Mouse (Mus musculus) heart, embryonic 16.5 days (tissue): Measurements from ENCODE around the gene Cnn3. TPM values are rescaled to one million over a fixed set of nuclear protein-coding genes. Genes with fewer than 3 reads are reported as not detected.

Experiments
- ATAC-seq: fragments of 200-750 bp; cut with Nextera tagmentation; replicated peaks from 2 replicates; pipeline ENCODE4 v1.8.0; 2017; ENCODE audit warnings: moderate number of reproducible peaks; ENCODE audit not compliant: insufficient read depth, low FRiP score; ENCODE audit errors: extremely low read depth
- H3K27ac ChIP-seq: fragments of 300-500 bp; sonication (generic); 2 replicates; pipeline ENCODE4 v1.5.1; 2014; ENCODE audit warnings: mild to moderate bottlenecking, low read length, control low read depth, moderate library complexity
- H3K27me3 ChIP-seq: fragments of 300-500 bp; sonication (generic); 2 replicates; pipeline ENCODE4 v1.6.1; 2014; ENCODE audit warnings: low read length, mixed read lengths; ENCODE audit not compliant: control insufficient read depth, insufficient read depth
- H3K36me3 ChIP-seq: fragments of 300-500 bp; sonication (generic); 2 replicates; pipeline ENCODE4 v1.6.1; 2014; ENCODE audit not compliant: control insufficient read depth, insufficient read depth
- H3K4me1 ChIP-seq: fragments of 300-500 bp; sonication (generic); 2 replicates; pipeline ENCODE4 v1.6.1; 2014; ENCODE audit warnings: low read length, mixed read lengths; ENCODE audit not compliant: control insufficient read depth, insufficient read depth
- H3K4me2 ChIP-seq: fragments of 300-500 bp; sonication (generic); 2 replicates; pipeline ENCODE4 v1.6.1; 2014; ENCODE audit warnings: low read depth, mild to moderate bottlenecking, control low read depth, low read length
- H3K4me3 ChIP-seq: fragments of 300-500 bp; sonication (generic); 2 replicates; pipeline ENCODE4 v1.5.1; 2014; ENCODE audit warnings: mild to moderate bottlenecking, control low read depth, low read length
- H3K9ac ChIP-seq: fragments of 300-500 bp; sonication (generic); 2 replicates; pipeline ENCODE4 v1.6.1; 2014; ENCODE audit warnings: low read length, control low read depth
- H3K9me3 ChIP-seq: fragments of 300-500 bp; sonication (generic); replicated peaks from 2 replicates; pipeline ENCODE4 v1.6.1; 2016; ENCODE audit warnings: low read length; ENCODE audit not compliant: control insufficient read depth
- WGBS: fragments of 180-500 bp; shearing (Covaris S2); extraction: QIAGEN DNeasy Blood & Tissue Kit; methylation state at CpG from one replicate; pipeline ENCODE4 v1.1.7; 2014; 5-methylcytosine and 5-hydroxymethylcytosine counted together
- polyA plus RNA-seq: library from polyadenylated mRNA; unstranded; fragments of >200 nt; fragmentation: Nextera tagmentation; extraction: Ambion mirVana; gene quantifications from 2 replicates; pipeline ENCODE4 v1.2.1, GENCODE M21; 2015

Gene Cnn3
- polyA plus RNA-seq, 1 experiment from 2014 or later: 406 TPM

GRCm38 (mm10) chr3:121441504-121441903 is 15.2 kb downstream of the Cnn3 start:
- no peak overlapping the region for H3K4me3 ChIP-seq
- H3K4me1 ChIP-seq: peaks cover 70% of the 10 kb centered on the region
- no peak for ATAC-seq
- H3K27me3 ChIP-seq: no peaks in the 10 kb centered on the region
- no peak overlapping the region for H3K9ac ChIP-seq
- WGBS: 82% methylated on average over 12 of the region's 12 CpGs
- no peaks in the 10 kb centered on the region for H3K9me3 ChIP-seq
- H3K36me3 ChIP-seq: no peaks in the 10 kb centered on the region; the same call in 1 of the 2 replicates
- H3K4me2 ChIP-seq: no peak overlapping the region
- H3K27ac ChIP-seq: no peak overlapping the region

- 70% methylated on average over 5 of the region's 5 CpGs for WGBS
Observed at GRCm38 (mm10) chr3:121442288-121442687, 16.0 kb downstream of the Cnn3 start.

GRCm38 (mm10) chr3:121443861-121444271 is 17.6 kb downstream of the Cnn3 start:
- no peak overlapping the region for H3K27ac ChIP-seq
- H3K4me1 ChIP-seq: peaks cover 67% of the 10 kb centered on the region
- no peak for ATAC-seq
- H3K4me3 ChIP-seq: no peak overlapping the region
- H3K9me3 ChIP-seq: no peaks in the 10 kb centered on the region
- WGBS: 53% methylated on average over 4 of the region's 4 CpGs
- H3K27me3 ChIP-seq: no peaks in the 10 kb centered on the region
- H3K9ac ChIP-seq: no peak overlapping the region
- no peaks in the 10 kb centered on the region; the same call in 1 of the 2 replicates for H3K36me3 ChIP-seq
- H3K4me2 ChIP-seq: no peak overlapping the region

More at GRCm38 (mm10) chr3:121442288-121442687, 16.0 kb downstream of the Cnn3 start:
- no peaks in the 10 kb centered on the region for H3K9me3 ChIP-seq
- H3K27ac ChIP-seq: no peak overlapping the region; the same call in 1 of the 2 replicates
- no peak overlapping the region for H3K9ac ChIP-seq
- ATAC-seq: no peak
- H3K4me1 ChIP-seq: peaks cover 69% of the 10 kb centered on the region
- no peaks in the 10 kb centered on the region; the same call in 1 of the 2 replicates for H3K36me3 ChIP-seq
- no peak overlapping the region for H3K4me2 ChIP-seq
- H3K4me3 ChIP-seq: no peak overlapping the region
- H3K27me3 ChIP-seq: no peaks in the 10 kb centered on the region

GRCm38 (mm10) chr3:121444414-121444813 is 18.1 kb downstream of the Cnn3 start:
- ATAC-seq: no peak
- whole genome bisulfite sequencing: 91% methylated on average over 6 of the region's 6 CpGs
- H3K27ac ChIP-seq: no peak overlapping the region
- no peak overlapping the region for H3K4me3 ChIP-seq
- H3K4me2 ChIP-seq: no peak overlapping the region
- no peaks in the 10 kb centered on the region; the same call in 1 of the 2 replicates for H3K36me3 ChIP-seq
- no peaks in the 10 kb centered on the region for H3K9me3 ChIP-seq
- H3K4me1 ChIP-seq: peaks cover 63% of the 10 kb centered on the region
- no peaks in the 10 kb centered on the region for H3K27me3 ChIP-seq
- H3K9ac ChIP-seq: no peak overlapping the region

GRCm38 (mm10) chr3:121446454-121446853 is 20.2 kb downstream of the Cnn3 start:
- peaks cover 51% of the 10 kb centered on the region for H3K4me1 ChIP-seq
- WGBS: 39% methylated on average over 8 of the region's 8 CpGs

GRCm38 (mm10) chr3:121448029-121448468 is 21.8 kb downstream of the Cnn3 start:
- peak overlapping the region; percentile 25; the same call in 1 of the 2 replicates for H3K4me2 ChIP-seq
- ATAC-seq: no peak
- no peaks in the 10 kb centered on the region for H3K9me3 ChIP-seq
- peaks cover 19% of the 10 kb centered on the region for H3K36me3 ChIP-seq
- 47% methylated on average over 11 of the region's 11 CpGs for WGBS
- H3K27me3 ChIP-seq: no peaks in the 10 kb centered on the region
- H3K27ac ChIP-seq: no peak overlapping the region
- H3K9ac ChIP-seq: no peak overlapping the region; the same call in 1 of the 2 replicates
- H3K4me3 ChIP-seq: no peak overlapping the region
- peaks cover 36% of the 10 kb centered on the region for H3K4me1 ChIP-seq

More at GRCm38 (mm10) chr3:121446454-121446853, 20.2 kb downstream of the Cnn3 start:
- no peak overlapping the region for H3K4me2 ChIP-seq
- no peak overlapping the region for H3K9ac ChIP-seq
- no peak overlapping the region for H3K4me3 ChIP-seq
- no peak for ATAC-seq
- H3K27me3 ChIP-seq: no peaks in the 10 kb centered on the region
- H3K9me3 ChIP-seq: no peaks in the 10 kb centered on the region
- peaks cover 12% of the 10 kb centered on the region for H3K36me3 ChIP-seq
- no peak overlapping the region for H3K27ac ChIP-seq

GRCm38 (mm10) chr3:121448606-121449005 is 22.3 kb downstream of the Cnn3 start:
- H3K4me3 ChIP-seq: no peak overlapping the region
- no peak overlapping the region for H3K27ac ChIP-seq
- WGBS: 68% methylated on average over 8 of the region's 8 CpGs
- H3K9me3 ChIP-seq: no peaks in the 10 kb centered on the region
- H3K4me1 ChIP-seq: peaks cover 30% of the 10 kb centered on the region
- H3K27me3 ChIP-seq: no peaks in the 10 kb centered on the region
- no peak overlapping the region; the same call in 1 of the 2 replicates for H3K4me2 ChIP-seq
- no peak for ATAC-seq
- peaks cover 19% of the 10 kb centered on the region for H3K36me3 ChIP-seq
- no peak overlapping the region for H3K9ac ChIP-seq

GRCm38 (mm10) chr3:121449527-121449926 is 23.2 kb downstream of the Cnn3 start:
- Histone ChIP-seq H3K9ac (no peak overlapping the region), H3K9me3 (no peaks in the 10 kb centered on the region), H3K4me3 (no peak overlapping the region), H3K27me3 (no peaks in the 10 kb centered on the region), H3K4me2 (no peak overlapping the region), H3K27ac (no peak overlapping the region), H3K36me3 (peaks cover 22% of the 10 kb centered on the region), H3K4me1 (peaks cover 26% of the 10 kb centered on the region)
- 85% methylated on average over 8 of the region's 8 CpGs for WGBS
- 0 out of 2 replicates have a peak, but pooled peaks have one; percentile 10 for ATAC-seq

GRCm38 (mm10) chr3:121451404-121451803 is 25.1 kb downstream of the Cnn3 start:
- no peak for ATAC-seq
- WGBS: 69% methylated on average over 10 of the region's 10 CpGs

More at GRCm38 (mm10) chr3:121451404-121451803, 25.1 kb downstream of the Cnn3 start:
- Histone ChIP-seq H3K9me3 (no peaks in the 10 kb centered on the region), H3K4me2 (no peak overlapping the region), H3K4me3 (no peak overlapping the region), H3K27me3 (no peaks in the 10 kb centered on the region), H3K9ac (no peak overlapping the region), H3K27ac (no peak overlapping the region), H3K4me1 (peaks cover 21% of the 10 kb centered on the region), H3K36me3 (peaks cover 41% of the 10 kb centered on the region)
